Mouse (Mus musculus) liver, embryonic 11.5 days (tissue): ENCODE measurements around the gene Ugcg. TPM values are rescaled to one million over a fixed set of nuclear protein-coding genes. Genes with fewer than 3 reads are reported as not detected.

ENCODE experiments used
- ATAC-seq: fragments of 200-750 bp; cut with Nextera tagmentation; replicated peaks from 2 replicates; pipeline ENCODE4 v1.8.0; 2017; ENCODE audit warnings: moderate number of reproducible peaks, mild to moderate bottlenecking, moderate TSS enrichment, moderate library complexity; ENCODE audit not compliant: low FRiP score
- DNase-seq: peaks from one replicate; pipeline ENCODE4 v3.0.0-alpha.2; 2017; ENCODE audit warnings: low spot score
- H3K27ac ChIP-seq: fragments of 300-500 bp; sonication (generic); 2 replicates; pipeline ENCODE4 v1.5.1; 2014; ENCODE audit warnings: mild to moderate bottlenecking, low read depth, low read length, control low read depth
- H3K27me3 ChIP-seq: fragments of 300-500 bp; sonication (generic); replicated peaks from 2 replicates; pipeline ENCODE4 v1.6.1; 2014; ENCODE audit warnings: low read length, mixed read lengths; ENCODE audit not compliant: control insufficient read depth, insufficient read depth
- H3K36me3 ChIP-seq: fragments of 300-500 bp; sonication (generic); 2 replicates; pipeline ENCODE4 v1.6.1; 2014; ENCODE audit warnings: mild to moderate bottlenecking, low read length, moderate library complexity, mixed read lengths; ENCODE audit not compliant: control insufficient read depth, insufficient read depth
- H3K4me1 ChIP-seq: fragments of 300-500 bp; sonication (generic); replicated peaks from 2 replicates; pipeline ENCODE4 v1.6.1; 2014; ENCODE audit warnings: low read length, mixed read lengths; ENCODE audit not compliant: control insufficient read depth, insufficient read depth
- H3K4me2 ChIP-seq: fragments of 300-500 bp; sonication (generic); 2 replicates; pipeline ENCODE4 v1.6.1; 2014; ENCODE audit warnings: mild to moderate bottlenecking, control low read depth, moderate library complexity
- H3K4me3 ChIP-seq: fragments of 300-500 bp; sonication (generic); 2 replicates; pipeline ENCODE4 v1.5.1; 2014; ENCODE audit warnings: low read depth, low read length, control low read depth
- H3K9ac ChIP-seq: fragments of 300-500 bp; sonication (generic); 2 replicates; pipeline ENCODE4 v1.6.1; 2014; ENCODE audit warnings: low read depth, low read length, control low read depth
- H3K9me3 ChIP-seq: fragments of 300-500 bp; sonication (generic); 2 replicates; pipeline ENCODE4 v1.6.1; 2016; ENCODE audit warnings: low read length, inconsistent platforms, mixed read lengths; ENCODE audit not compliant: control insufficient read depth
- WGBS: fragments of 180-500 bp; shearing (Covaris S2); extraction: QIAGEN DNeasy Blood & Tissue Kit; methylation state at CpG from one replicate; pipeline ENCODE4 v1.1.7; 2014; 5-methylcytosine and 5-hydroxymethylcytosine counted together
- polyA plus RNA-seq: library from polyadenylated mRNA; unstranded; fragments of >200 nt; fragmentation: Nextera tagmentation; extraction: Ambion mirVana; gene quantifications from 2 replicates; pipeline ENCODE4 v1.2.1, GENCODE M21; 2014

Gene Ugcg
- polyA plus RNA-seq, 1 experiment from 2014 or later: 26.1 TPM

- Histone ChIP-seq H3K9me3 (no peaks in the 10 kb centered on the region), H3K4me2 (peak overlapping the region; percentile 59), H3K4me1 (peaks cover 64% of the 10 kb centered on the region), H3K27ac (peak overlapping the region; percentile 64), H3K4me3 (peak overlapping the region; percentile 21), H3K36me3 (no peaks in the 10 kb centered on the region), H3K9ac (peak overlapping the region; percentile 54), H3K27me3 (no peaks in the 10 kb centered on the region)
- DNase-seq (no peak), ATAC-seq (peak; percentile 74)
- WGBS: 26% methylated on average over 12 of the region's 12 CpGs
These were observed 7.5 kb downstream of the Ugcg start for GRCm38 (mm10) chr4:59196346-59197077.

- Histone ChIP-seq H3K9me3 (no peaks in the 10 kb centered on the region), H3K4me3 (peak overlapping the region; percentile 21), H3K27ac (peak overlapping the region; percentile 64), H3K36me3 (no peaks in the 10 kb centered on the region), H3K4me1 (peaks cover 69% of the 10 kb centered on the region), H3K9ac (peak overlapping the region; percentile 54), H3K27me3 (no peaks in the 10 kb centered on the region), H3K4me2 (peak overlapping the region; percentile 59)
- no peak for DNase-seq
- WGBS: 31% methylated on average over 6 of the region's 6 CpGs
- no peak for ATAC-seq
These were observed 8.0 kb downstream of the Ugcg start for GRCm38 (mm10) chr4:59197078-59197424.

GRCm38 (mm10) chr4:59197462-59197861 is 8.4 kb downstream of the Ugcg start:
- Histone ChIP-seq H3K4me1 (peaks cover 73% of the 10 kb centered on the region), H3K4me3 (no peak overlapping the region), H3K36me3 (no peaks in the 10 kb centered on the region), H3K27ac (peak overlapping the region; percentile 64; the same call in 1 of the 2 replicates), H3K27me3 (no peaks in the 10 kb centered on the region), H3K9ac (no peak overlapping the region), H3K9me3 (no peaks in the 10 kb centered on the region), H3K4me2 (peak overlapping the region; percentile 59)
- DNase-seq (no peak), ATAC-seq (no peak)
- 95% methylated on average over 3 of the region's 3 CpGs for WGBS

GRCm38 (mm10) chr4:59199341-59199740 is 10.3 kb downstream of the Ugcg start:
- WGBS: 35% methylated on average over 8 of the region's 8 CpGs
- H3K27ac ChIP-seq: no peak overlapping the region
- no peak overlapping the region for H3K4me3 ChIP-seq
- no peaks in the 10 kb centered on the region for H3K9me3 ChIP-seq
- H3K4me2 ChIP-seq: peak overlapping the region; percentile 12; the same call in 1 of the 2 replicates
- no peaks in the 10 kb centered on the region for H3K27me3 ChIP-seq
- no peak for DNase-seq
- no peaks in the 10 kb centered on the region for H3K36me3 ChIP-seq
- ATAC-seq: peak; percentile 58
- H3K9ac ChIP-seq: no peak overlapping the region
- H3K4me1 ChIP-seq: peaks cover 79% of the 10 kb centered on the region

- ATAC-seq: no peak
- H3K27me3 ChIP-seq: no peaks in the 10 kb centered on the region
- WGBS: 56% methylated on average over 8 of the region's 8 CpGs
- no peak overlapping the region for H3K27ac ChIP-seq
- H3K9ac ChIP-seq: no peak overlapping the region
- peaks cover 79% of the 10 kb centered on the region for H3K4me1 ChIP-seq
- H3K36me3 ChIP-seq: no peaks in the 10 kb centered on the region
- peak overlapping the region; percentile 11; the same call in 1 of the 2 replicates for H3K4me2 ChIP-seq
- no peak overlapping the region for H3K4me3 ChIP-seq
- no peak for DNase-seq
- no peaks in the 10 kb centered on the region for H3K9me3 ChIP-seq
These were observed 10.7 kb downstream of the Ugcg start for GRCm38 (mm10) chr4:59199805-59200204.

GRCm38 (mm10) chr4:59200636-59201035 is 11.6 kb downstream of the Ugcg start:
- no peak for ATAC-seq
- Histone ChIP-seq H3K4me2 (no peak overlapping the region), H3K4me1 (peaks cover 80% of the 10 kb centered on the region), H3K27me3 (no peaks in the 10 kb centered on the region), H3K4me3 (no peak overlapping the region), H3K36me3 (no peaks in the 10 kb centered on the region), H3K9ac (no peak overlapping the region), H3K27ac (no peak overlapping the region), H3K9me3 (no peaks in the 10 kb centered on the region)
- DNase-seq: no peak
- 65% methylated on average over 3 of the region's 3 CpGs for whole genome bisulfite sequencing

GRCm38 (mm10) chr4:59204616-59205015 is 15.6 kb downstream of the Ugcg start:
- no peak overlapping the region; the same call in 1 of the 2 replicates for H3K4me2 ChIP-seq
- 65% methylated on average over 4 of the region's 4 CpGs for WGBS
- DNase-seq: no peak

GRCm38 (mm10) chr4:59205758-59206340 is 16.8 kb downstream of the Ugcg start:
- DNase-seq (no peak), ATAC-seq (peak; percentile 23; the same call in 1 of the 2 replicates)
- Histone ChIP-seq H3K9me3 (no peaks in the 10 kb centered on the region), H3K36me3 (peaks cover 11% of the 10 kb centered on the region), H3K27ac (peak overlapping the region; percentile 40; the same call in 1 of the 2 replicates), H3K4me1 (peaks cover 69% of the 10 kb centered on the region), H3K9ac (no peak overlapping the region; the same call in 1 of the 2 replicates), H3K27me3 (no peaks in the 10 kb centered on the region), H3K4me2 (peak overlapping the region; percentile 40), H3K4me3 (no peak overlapping the region)
- WGBS: 33% methylated on average over 2 of the region's 2 CpGs

More at GRCm38 (mm10) chr4:59204616-59205015, 15.6 kb downstream of the Ugcg start:
- Histone ChIP-seq H3K36me3 (peaks cover 6% of the 10 kb centered on the region), H3K27me3 (no peaks in the 10 kb centered on the region), H3K4me1 (peaks cover 74% of the 10 kb centered on the region), H3K4me3 (no peak overlapping the region), H3K27ac (peak overlapping the region; percentile 40), H3K9ac (no peak overlapping the region), H3K9me3 (no peaks in the 10 kb centered on the region)
- ATAC-seq: no peak
